Mouse (Mus musculus) 416B (cell line): ENCODE measurements around the gene Tdgf1.
A peak's percentile ranks its signal among the peaks of the same experiment; 100 is the strongest.

Experiments
- DNase-seq: peaks from one replicate; pipeline ENCODE4 v3.0.0; 2011; ENCODE audit warnings: low read depth

Gene Tdgf1

GRCm38 (mm10) chr9:110945926-110946325 lies at the start of gene Tdgf1:
TSS of gene Tdgf1 (minus strand) at chr9:110946158.
- DNase-seq, result no peak

DNA sequence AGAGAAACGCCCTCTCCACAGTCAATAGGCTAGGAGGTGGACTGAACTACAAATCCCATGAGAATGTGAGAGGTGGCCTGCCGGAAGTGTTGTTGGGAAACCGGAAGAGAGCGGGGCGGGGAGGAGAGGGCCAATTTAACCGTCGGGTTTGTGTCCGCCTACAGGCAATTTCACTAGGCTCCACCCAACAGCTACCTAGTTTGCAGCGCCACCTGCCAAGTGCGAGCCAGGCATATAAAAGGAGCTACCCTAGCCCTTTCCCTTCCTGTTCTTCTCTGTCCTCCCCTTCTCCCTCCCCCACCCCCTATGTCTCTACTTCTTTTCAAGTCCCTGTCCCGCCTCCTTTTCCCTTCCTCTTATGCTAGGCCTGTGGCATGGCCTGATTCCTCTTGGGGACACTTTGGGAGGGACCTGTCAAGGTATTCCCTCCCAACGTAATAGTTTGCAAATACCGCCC lies 48.8 kb upstream of the Tdgf1 start:
- DNase-seq, result peak; percentile 94

DNA sequence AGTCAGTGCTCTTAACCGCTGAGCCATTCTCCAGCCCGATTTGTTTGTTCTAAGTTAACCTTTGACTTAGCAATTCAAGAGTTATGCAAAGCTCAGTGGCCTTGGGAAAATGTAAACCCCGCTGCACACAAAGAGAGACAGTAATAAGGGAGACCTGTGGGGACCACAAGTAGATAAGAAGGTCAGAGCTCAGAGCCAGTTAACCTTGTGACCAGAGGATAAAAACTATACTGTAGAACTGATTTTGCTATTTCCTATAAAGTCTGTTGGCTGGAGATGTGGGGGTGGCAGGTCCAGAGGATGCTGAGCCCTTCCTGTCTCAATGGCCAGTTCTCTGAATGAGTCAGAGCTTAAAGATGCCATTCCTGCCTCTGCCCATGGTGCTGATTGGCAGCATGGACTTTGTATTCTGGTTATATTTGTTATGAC lies 47.3 kb upstream of the Tdgf1 start:
- DNase-seq, result peak; percentile 70

DNA sequence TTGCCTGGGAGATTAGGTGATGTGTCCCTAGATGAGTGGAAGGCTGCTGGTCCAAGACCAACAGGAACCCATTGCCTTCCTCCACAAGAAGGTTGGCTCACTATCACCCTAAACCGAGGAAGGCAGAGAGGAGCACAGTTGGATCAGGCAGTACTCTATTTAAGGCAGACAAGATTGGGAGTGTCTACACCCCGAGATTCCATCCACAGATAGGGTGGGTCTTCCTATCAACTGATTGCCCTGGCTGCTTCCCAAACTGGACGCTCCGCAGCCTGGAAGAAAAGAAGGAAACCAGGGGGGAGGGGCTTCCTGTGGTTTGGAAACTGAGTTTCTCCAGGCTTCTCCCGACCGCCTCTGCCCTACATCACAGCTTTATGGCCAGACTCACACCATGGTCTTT lies 44.2 kb upstream of the Tdgf1 start, which contains the start of gene Rtp3:
TSS of gene Rtp3 (minus strand) at position 380 of the 400 bp plus-strand sequence.
- no peak for DNase-seq

GRCm38 (mm10) chr9:110989543-110989942 lies 43.6 kb upstream of the Tdgf1 start:
- DNase-seq, result no peak

- no peak for DNase-seq
These were observed 43.2 kb upstream of the Tdgf1 start for GRCm38 (mm10) chr9:110989141-110989540.

DNA sequence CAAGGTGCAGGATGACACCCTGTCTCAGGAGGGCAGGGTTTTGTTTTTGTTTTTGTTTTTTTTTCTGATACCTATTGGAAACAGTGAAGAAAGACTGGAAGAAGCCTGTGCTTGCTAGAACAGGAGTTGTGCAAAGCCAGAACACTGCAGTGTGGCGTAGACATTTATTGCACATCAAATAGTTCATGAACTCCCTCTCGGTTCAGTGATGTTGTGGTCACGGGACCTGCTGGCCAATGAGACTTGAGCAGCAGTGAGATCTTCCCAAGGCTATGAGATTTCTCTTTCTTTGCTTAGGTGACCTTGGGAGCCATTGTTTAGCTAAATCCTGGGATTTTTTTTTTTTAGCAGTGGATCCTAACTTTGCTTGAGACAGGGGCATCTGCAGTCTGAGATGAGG lies 42.1 kb upstream of the Tdgf1 start:
- no peak for DNase-seq

DNA sequence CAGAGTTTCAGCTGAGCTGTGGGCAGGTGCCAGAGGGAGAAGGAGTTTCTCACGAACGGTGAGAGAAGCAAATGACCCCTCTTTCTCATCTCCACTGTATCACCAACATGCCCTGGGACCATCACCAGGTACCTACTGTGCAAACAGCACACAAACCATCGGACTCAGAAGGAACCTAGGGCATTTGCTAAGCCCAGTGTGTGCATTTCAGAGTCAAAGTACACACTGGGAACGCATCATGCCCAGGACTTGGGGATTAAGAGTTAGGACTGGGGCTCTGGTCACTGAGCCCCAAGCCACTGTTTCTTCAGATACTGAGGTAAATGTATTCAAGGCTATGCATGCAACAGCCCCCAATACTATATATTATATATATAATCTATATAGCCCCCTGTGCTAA lies 41.4 kb upstream of the Tdgf1 start:
- DNase-seq, result no peak

DNA sequence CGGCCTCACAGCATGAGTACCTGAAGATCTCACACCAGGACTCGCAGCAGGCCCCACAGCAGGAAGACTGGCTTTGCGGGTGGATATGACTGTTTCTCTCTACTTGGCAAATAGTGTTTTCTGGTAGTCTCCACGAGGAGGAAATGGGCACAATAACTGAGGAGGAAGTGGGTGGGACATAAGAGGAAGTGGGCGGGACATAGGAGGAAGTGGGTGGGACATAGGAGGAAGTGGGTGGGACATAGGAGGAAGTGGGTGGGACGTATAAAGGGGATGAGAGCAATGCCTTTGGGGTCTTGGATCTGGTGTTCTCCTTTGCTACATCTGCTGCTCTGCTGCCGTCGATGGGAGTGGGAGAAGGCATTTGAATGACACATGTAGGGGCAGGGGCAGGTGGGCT lies 40.0 kb upstream of the Tdgf1 start:
- DNase-seq, result no peak

DNA sequence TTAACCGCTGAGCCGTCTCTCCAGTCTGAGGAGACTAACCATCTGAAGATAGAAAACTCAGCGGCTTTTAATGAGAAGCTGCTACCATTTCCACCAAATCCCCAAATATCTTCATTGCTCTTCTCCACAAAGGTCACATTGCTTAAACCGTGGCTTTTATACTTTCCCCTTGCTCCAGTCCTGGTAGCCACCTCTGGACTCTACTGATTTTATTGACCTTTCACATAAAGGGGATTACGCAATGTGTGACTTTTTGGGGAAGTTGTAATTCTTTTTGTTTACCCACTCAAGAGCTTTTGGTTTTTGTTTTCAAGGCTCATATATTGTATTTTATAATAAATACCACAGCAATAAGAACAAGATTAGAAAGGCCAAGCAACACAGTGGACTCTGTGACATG lies 39.6 kb upstream of the Tdgf1 start:
- DNase-seq, result no peak

DNA sequence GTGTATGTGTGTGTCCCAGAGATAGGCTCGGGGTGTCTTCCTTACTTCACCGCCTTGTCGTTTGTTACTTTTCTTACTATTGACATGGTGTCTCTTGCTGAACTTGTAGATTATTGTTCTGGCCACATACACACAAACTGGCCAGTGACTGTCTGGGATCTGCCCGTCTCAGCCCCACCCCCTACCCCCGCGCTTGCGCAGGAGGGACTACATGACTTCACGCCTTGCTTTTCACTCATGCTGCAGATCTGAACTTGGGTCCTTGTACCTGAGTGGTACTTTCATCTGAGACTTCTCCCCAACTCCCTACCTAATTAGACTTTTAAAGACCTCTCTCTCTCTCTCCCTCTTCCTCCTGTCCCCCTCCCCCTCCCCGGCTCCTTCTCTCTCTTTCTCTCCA lies 38.1 kb upstream of the Tdgf1 start:
- no peak for DNase-seq

DNA sequence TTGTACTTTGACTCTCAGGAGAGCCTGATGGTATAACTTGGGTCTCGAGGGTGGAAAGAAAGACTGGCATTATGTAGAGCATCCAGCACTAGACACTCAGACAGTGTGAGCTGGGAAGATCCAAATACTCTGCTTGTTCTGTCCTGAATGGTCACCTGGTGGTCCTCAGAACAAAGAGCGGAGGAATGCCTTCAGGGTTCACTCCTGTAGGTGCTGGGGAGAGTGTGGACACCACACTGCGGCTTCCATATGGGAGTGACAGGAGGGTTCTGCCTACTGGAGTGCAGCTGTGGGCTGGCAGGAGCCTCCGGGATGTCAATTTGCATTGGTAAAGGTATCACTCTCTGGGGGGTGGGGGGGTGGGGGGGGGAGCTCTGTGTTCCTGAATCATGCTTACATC lies 36.4 kb upstream of the Tdgf1 start:
- DNase-seq, result no peak

GRCm38 (mm10) chr9:110979411-110979810 lies 33.5 kb upstream of the Tdgf1 start:
- no peak for DNase-seq

GRCm38 (mm10) chr9:110965910-110966231 lies 19.9 kb upstream of the Tdgf1 start:
- no peak for DNase-seq

GRCm38 (mm10) chr9:110965062-110965909 lies 19.3 kb upstream of the Tdgf1 start:
- no peak for DNase-seq

GRCm38 (mm10) chr9:110963566-110964115 lies 17.7 kb upstream of the Tdgf1 start:
- no peak for DNase-seq

DNA sequence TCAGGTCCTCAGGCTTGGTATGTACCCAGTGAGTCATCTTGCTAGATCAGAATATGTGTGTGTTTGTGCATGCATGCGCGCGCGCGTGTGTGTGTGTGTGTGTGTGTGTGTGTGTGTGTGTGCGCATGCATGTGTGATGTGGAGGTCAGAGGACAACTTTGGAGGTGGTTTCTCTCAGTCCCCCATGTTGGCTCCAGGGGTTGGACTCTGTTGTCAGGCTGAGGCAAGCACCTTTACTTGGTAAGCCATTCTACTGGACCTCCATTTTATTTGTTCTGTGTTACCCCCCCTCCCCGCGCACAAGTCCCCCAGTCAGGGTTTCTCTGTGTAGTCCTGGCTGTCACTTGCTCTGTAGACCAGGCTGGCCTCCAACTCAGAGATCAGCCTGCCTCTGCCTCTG lies 15.4 kb upstream of the Tdgf1 start:
- no peak for DNase-seq

DNA sequence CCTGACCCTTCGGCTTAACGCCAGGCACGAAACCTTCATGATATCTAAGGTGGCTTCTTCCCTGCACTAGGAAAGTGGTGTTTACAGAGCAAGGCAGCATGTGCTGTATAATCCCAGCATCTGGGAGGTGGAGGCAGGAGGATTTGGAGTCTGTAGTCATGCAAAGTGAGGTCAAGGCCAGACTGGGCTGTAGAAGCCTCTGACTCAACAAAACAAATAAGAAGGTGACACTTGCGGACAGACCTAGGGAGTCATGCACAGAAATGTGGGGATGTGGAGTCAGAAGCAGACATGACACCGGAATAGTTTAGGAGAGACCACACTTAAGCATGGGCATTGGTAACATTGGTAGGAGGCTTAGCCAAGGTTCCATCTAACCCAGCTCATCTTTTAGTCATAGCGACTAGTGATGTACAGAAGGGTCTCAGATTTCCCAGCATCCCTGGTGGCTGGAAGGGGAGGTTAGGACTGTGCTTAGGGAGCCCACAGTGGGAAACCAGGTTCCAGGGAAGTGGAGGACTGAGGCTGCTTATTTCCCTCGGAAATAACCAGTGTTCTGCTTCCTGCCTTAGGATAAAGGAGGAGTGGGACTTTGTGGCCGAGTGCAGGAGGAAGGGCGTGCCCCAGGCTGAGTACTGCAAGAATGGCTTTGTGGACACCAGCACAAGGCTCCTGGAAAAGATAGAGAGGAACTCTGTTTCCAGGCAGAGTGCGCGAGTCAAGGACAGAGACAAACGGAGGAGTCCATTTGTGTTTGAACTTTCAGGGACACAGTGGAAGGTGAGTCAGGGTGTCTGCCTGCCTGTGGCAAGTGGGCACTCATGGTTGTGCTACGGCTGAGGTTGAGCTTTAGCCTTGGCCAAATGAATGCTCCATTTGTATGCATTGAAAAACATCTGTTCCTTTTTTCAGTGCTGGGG lies 14.5 kb upstream of the Tdgf1 start:
- no peak for DNase-seq

DNA sequence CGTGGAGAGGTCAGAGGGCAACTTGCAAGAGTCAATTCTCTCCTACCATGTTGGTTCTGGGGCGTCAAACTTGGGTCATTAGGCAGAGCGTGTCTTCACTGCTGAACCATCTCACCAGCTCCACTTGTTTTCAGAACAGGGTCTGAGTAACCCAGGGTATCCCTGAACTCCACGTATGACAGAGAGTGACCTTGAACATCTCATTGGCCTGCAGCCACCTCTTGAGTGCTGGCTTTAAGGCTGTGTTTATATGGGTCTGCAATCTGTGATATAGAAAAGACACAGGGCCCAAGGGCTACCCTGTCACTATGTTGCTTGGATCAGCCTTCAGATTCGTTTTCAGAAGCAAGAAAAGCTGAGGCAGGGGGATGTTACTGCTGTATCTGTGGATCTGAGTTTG lies 13.7 kb upstream of the Tdgf1 start:
- no peak for DNase-seq

- no peak for DNase-seq
These were observed 10.0 kb upstream of the Tdgf1 start for GRCm38 (mm10) chr9:110955962-110956361.

GRCm38 (mm10) chr9:110954681-110955445 lies 8.9 kb upstream of the Tdgf1 start:
- no peak for DNase-seq
